Mouse (Mus musculus) erythroid progenitor cell, adult 5-6 weeks (primary cell): ENCODE data around the gene Htatip2. TPM values are rescaled to one million over a fixed set of nuclear protein-coding genes. Genes with fewer than 3 reads are reported as not detected.

Experiments used
- total RNA-seq, 2 experiments: library from RNA; stranded (forward) in 1 of 2; stranded (reverse) in 1 of 2; fragments of 150-400 nt in 1 of 2; fragments of 186-747, 209-891 nt in 1 of 2; gene quantifications; 2 replicates each; pipeline versions ENCODE4 v1.2.3 to v1.2.4; 2015 to 2017; ENCODE audit warnings: low replicate concordance in 2 of 2

Htatip2 gene
- total RNA-seq, 2 experiments from 2014 or later: 49.5 to 51.5 TPM

Other genes with a start within 250 kb of the Htatip2 start
- not detected in 2 replicates for gene Dbx1, start 122.3 kb upstream of the Htatip2 start, total RNA-seq (2015; ENCODE audit: low replicate concordance)
- not detected in 2 replicates for gene Dbx1, start 122.3 kb upstream of the Htatip2 start, total RNA-seq (2017; ENCODE audit: low replicate concordance)
- 10.8 and 26.4 TPM in 2 replicates for gene Prmt3, start 19.2 kb downstream of the Htatip2 start, total RNA-seq (2015; ENCODE audit: low replicate concordance)
- gene Prmt3, start 19.2 kb downstream of the Htatip2 start, total RNA-seq (2017; ENCODE audit: low replicate concordance): 5.6 and 11.0 TPM in 2 replicates
- not detected in 2 replicates for gene Slc6a5, start 151.0 kb downstream of the Htatip2 start, total RNA-seq (2015; ENCODE audit: low replicate concordance)
- not detected in 2 replicates for gene Slc6a5, start 151.0 kb downstream of the Htatip2 start, total RNA-seq (2017; ENCODE audit: low replicate concordance)
- gene Nell1, start 215.7 kb downstream of the Htatip2 start, total RNA-seq (2015; ENCODE audit: low replicate concordance): not detected in 2 replicates
- gene Nell1, start 215.7 kb downstream of the Htatip2 start, total RNA-seq (2017; ENCODE audit: low replicate concordance): not detected in 2 replicates